Mouse (Mus musculus): ENCODE data around the gene Zkscan6. TPM values are rescaled to one million over a fixed set of nuclear protein-coding genes. Genes with fewer than 3 reads are reported as not detected.
A peak's percentile ranks its signal among the peaks of the same experiment; 100 is the strongest.

Gene Zkscan6
- total and polyA plus RNA-seq, 2 experiments from 2014 or later, result 13.6 to 18.3 TPM

DNA sequence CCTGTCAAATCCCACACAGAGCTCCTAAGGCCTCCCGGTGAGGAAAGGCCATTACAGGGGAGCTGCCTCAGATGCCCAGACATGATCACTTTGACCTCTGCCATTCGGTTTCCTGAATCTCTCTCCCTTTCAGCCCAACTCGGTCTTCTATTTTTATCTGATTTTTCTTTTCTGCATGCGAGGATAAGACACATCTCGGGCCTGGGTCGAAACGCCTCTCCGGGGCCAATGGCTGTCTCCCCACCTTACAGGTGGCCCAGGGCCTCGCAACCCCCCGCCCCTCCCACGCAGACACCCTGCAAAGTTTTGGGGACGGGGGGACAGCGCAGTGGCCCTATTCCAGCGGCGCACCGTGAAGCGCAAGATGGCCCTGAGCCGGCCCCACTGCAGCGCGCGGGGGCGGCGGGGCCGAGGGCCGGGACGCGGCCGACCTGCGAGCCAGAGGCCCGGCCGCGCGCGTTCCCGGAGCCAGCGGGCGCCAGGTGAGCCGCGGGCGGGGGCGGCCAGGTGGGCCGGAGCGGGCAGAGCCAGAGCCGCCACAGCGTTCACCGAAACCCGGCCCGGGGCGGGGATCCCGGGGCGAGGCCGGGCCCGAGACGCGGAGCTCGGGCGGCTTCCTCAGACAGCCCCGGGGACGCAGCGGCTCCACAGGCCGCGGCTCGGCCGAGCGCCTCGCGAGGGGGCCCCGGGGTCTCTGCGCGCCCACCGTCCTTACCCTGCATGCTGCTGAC lies 19.4 kb upstream of the Zkscan6 start:
- Histone ChIP-seq H3K4me2 (ENCODE audit: low read depth) (peak overlapping the region; percentile 69), H3K4me1 (ENCODE audit: insufficient read depth) (peaks cover 8% of the 10 kb centered on the region; the same call in 1 of the 2 replicates), H3K36me3 (ENCODE audit: insufficient read depth) (no peaks in the 10 kb centered on the region), H3K9ac (peak overlapping the region; percentile 95), H3K9me3 (ENCODE audit: low read length) (no peaks in the 10 kb centered on the region), H3K27ac (ENCODE audit: low read depth, low read length) (peak overlapping the region; percentile 89), H3K4me3 (ENCODE audit: low read depth, low read length) (peak overlapping the region; percentile 98), H3K27me3 (ENCODE audit: insufficient read depth, low read length) (no peaks in the 10 kb centered on the region)
- WGBS, result 3% methylated on average over 59 of the region's 71 CpGs
- no peak for TF ChIP-seq CTCF (IDR thresholded peaks at IDR 0.05; ENCODE audit: low read depth)
- ATAC-seq (peak; percentile 89), DNase-seq (peak; percentile 29)

- Histone ChIP-seq H3K4me2 (ENCODE audit: low read depth) (peak within 1 kb of the TSS; percentile 69), H3K27ac (ENCODE audit: low read depth, low read length) (peak within 1 kb of the TSS; percentile 89), H3K36me3 (ENCODE audit: insufficient read depth) (no peaks in the 10 kb centered on the region), H3K4me1 (ENCODE audit: insufficient read depth) (peaks cover 8% of the 10 kb centered on the region; the same call in 1 of the 2 replicates), H3K9me3 (ENCODE audit: low read length) (no peaks in the 10 kb centered on the region), H3K9ac (peak within 1 kb of the TSS; percentile 95), H3K4me3 (ENCODE audit: low read depth, low read length) (peak within 1 kb of the TSS; percentile 98), H3K27me3 (ENCODE audit: insufficient read depth, low read length) (no peaks in the 10 kb centered on the region)
- 0 out of 2 replicates have a peak, but pooled peaks have one; percentile 9 for TF ChIP-seq CTCF (IDR thresholded peaks at IDR 0.05; ENCODE audit: low read depth)
- WGBS, result 3% methylated on average over 36 of the region's 36 CpGs
- ATAC-seq, result peak; percentile 100
- peak; percentile 94 for DNase-seq
Measured at GRCm38 (mm10) chr11:65788154-65788553, 18.8 kb upstream of the Zkscan6 start, which contains the start of gene Map2k4. TSS of gene Map2k4 (minus strand) at chr11:65788297.

DNA sequence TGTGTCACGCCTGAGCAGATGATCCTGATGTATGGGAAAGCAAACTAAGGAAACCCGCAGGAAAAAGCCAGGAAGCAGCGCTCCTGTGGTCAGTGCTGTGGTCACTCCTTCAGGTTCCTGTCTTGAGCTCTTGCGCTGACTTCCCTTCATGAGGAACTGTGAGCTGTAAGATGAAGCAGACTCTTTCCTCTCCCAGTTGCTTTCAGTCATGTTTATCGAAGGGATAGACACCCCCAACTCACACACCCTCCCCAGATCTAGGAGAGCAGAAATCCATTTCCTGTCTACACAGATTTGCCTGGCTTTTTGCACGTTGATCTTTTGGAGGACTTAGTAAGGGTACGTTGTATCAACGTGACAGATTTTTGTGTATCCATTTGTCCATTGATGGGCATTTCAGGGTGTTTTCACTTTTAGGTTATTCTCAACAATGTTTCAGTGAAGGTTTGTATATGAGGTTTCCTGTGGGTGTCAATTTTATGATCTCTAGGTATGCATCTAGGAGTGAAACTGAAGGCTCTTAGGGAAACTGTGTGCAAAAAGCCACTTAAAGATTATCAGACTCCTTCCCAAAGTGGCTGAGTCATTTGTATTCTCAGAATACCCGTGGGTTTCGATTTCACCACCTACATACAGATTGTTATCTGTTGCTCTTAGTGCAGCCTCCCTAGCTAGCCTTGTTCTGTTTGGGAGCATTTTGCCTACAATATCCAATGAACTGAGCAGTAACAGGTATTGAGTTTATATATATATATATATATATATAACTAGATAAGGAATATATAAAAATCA lies 12.4 kb upstream of the Zkscan6 start:
- TF ChIP-seq CTCF (IDR thresholded peaks at IDR 0.05; ENCODE audit: low read depth), result no peak
- H3K4me2 ChIP-seq (ENCODE audit: low read depth), result no peak overlapping the region
- H3K9ac ChIP-seq, result no peak overlapping the region
- H3K4me3 ChIP-seq (ENCODE audit: low read depth, low read length), result no peak overlapping the region
- 83% methylated on average over 10 of the region's 10 CpGs for WGBS
- no peaks in the 10 kb centered on the region for H3K36me3 ChIP-seq (ENCODE audit: insufficient read depth)
- DNase-seq, result no peak
- H3K27me3 ChIP-seq (ENCODE audit: insufficient read depth, low read length), result no peaks in the 10 kb centered on the region
- ATAC-seq, result no peak
- H3K4me1 ChIP-seq (ENCODE audit: insufficient read depth), result no peaks in the 10 kb centered on the region
- H3K9me3 ChIP-seq (ENCODE audit: low read length), result no peaks in the 10 kb centered on the region
- H3K27ac ChIP-seq (ENCODE audit: low read depth, low read length), result no peak overlapping the region

GRCm38 (mm10) chr11:65795896-65796295 lies 11.1 kb upstream of the Zkscan6 start:
- Histone ChIP-seq H3K9ac (no peak overlapping the region), H3K36me3 (ENCODE audit: insufficient read depth) (no peaks in the 10 kb centered on the region), H3K9me3 (ENCODE audit: low read length) (no peaks in the 10 kb centered on the region), H3K4me3 (ENCODE audit: low read depth, low read length) (no peak overlapping the region), H3K27me3 (ENCODE audit: insufficient read depth, low read length) (no peaks in the 10 kb centered on the region), H3K4me1 (ENCODE audit: insufficient read depth) (no peaks in the 10 kb centered on the region), H3K4me2 (ENCODE audit: low read depth) (no peak overlapping the region), H3K27ac (ENCODE audit: low read depth, low read length) (no peak overlapping the region)
- 83% methylated on average over 1 of the region's 1 CpGs for WGBS
- ATAC-seq, result no peak
- TF ChIP-seq CTCF (IDR thresholded peaks at IDR 0.05; ENCODE audit: low read depth), result no peak
- no peak for DNase-seq

GRCm38 (mm10) chr11:65801899-65802298 lies 5.1 kb upstream of the Zkscan6 start:
- DNase-seq, result no peak
- Histone ChIP-seq H3K4me2 (ENCODE audit: low read depth) (no peak overlapping the region), H3K27ac (ENCODE audit: low read depth, low read length) (no peak overlapping the region), H3K27me3 (ENCODE audit: insufficient read depth, low read length) (no peaks in the 10 kb centered on the region), H3K36me3 (ENCODE audit: insufficient read depth) (no peaks in the 10 kb centered on the region), H3K9me3 (ENCODE audit: low read length) (no peaks in the 10 kb centered on the region), H3K4me1 (ENCODE audit: insufficient read depth) (no peaks in the 10 kb centered on the region), H3K4me3 (ENCODE audit: low read depth, low read length) (no peak overlapping the region), H3K9ac (no peak overlapping the region)
- WGBS, result 47% methylated on average over 3 of the region's 3 CpGs
- no peak for ATAC-seq
- no peak for TF ChIP-seq CTCF (IDR thresholded peaks at IDR 0.05; ENCODE audit: low read depth)

DNA sequence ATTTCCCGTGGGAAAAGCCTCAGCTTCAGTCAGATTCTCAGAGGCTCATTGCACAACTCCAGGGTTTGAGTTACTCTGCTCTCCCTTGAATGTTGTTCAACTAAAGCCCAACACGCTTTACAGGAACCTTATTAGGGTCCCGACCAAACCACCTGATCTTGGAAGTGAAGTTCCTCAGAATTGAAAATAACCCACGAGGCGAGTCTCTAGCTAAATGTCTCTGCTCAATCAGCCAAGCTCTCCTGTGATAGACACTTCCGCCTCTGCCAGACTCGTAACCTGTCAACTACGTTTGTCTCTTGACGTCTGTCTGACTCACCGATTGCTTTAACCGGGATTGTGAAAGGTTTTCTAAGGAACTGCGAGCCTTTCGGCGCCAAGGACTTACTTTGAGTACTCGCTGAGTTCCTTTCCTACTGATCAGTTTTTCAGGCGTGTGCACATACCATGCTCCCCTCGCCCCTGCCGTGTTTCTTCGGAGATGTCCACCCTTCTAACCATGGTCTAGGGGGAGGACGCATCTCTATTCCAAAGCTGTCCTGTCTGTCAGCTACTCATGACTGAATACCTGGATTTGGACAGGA lies 562 bp upstream of the Zkscan6 start:
- Histone ChIP-seq H3K27me3 (ENCODE audit: insufficient read depth, low read length) (no peaks in the 10 kb centered on the region), H3K27ac (ENCODE audit: low read depth, low read length) (no peak overlapping the region), H3K36me3 (ENCODE audit: insufficient read depth) (no peaks in the 10 kb centered on the region), H3K4me2 (ENCODE audit: low read depth) (peak overlapping the region; percentile 62), H3K4me3 (ENCODE audit: low read depth, low read length) (peak overlapping the region; percentile 72), H3K9ac (peak overlapping the region; percentile 76), H3K4me1 (ENCODE audit: insufficient read depth) (peaks cover 5% of the 10 kb centered on the region; the same call in 1 of the 2 replicates), H3K9me3 (ENCODE audit: low read length) (no peaks in the 10 kb centered on the region)
- DNase-seq, result no peak
- peak; percentile 38; the same call in 1 of the 2 replicates for ATAC-seq
- WGBS, result 1% methylated on average over 20 of the region's 20 CpGs
- no peak for TF ChIP-seq CTCF (IDR thresholded peaks at IDR 0.05; ENCODE audit: low read depth)
